Mouse (Mus musculus): ENCODE results near the gene Ypel2.

Ypel2 gene

GRCm38 (mm10) chr11:86892996-86893670, 100.4 kb downstream of the Ypel2 start:
- DNase-seq, result no peak

Measured in spleen, adult 18-20 months (tissue).